8 mouse cellular contexts compared by ENCODE assay signal in the genomic region with DNA sequence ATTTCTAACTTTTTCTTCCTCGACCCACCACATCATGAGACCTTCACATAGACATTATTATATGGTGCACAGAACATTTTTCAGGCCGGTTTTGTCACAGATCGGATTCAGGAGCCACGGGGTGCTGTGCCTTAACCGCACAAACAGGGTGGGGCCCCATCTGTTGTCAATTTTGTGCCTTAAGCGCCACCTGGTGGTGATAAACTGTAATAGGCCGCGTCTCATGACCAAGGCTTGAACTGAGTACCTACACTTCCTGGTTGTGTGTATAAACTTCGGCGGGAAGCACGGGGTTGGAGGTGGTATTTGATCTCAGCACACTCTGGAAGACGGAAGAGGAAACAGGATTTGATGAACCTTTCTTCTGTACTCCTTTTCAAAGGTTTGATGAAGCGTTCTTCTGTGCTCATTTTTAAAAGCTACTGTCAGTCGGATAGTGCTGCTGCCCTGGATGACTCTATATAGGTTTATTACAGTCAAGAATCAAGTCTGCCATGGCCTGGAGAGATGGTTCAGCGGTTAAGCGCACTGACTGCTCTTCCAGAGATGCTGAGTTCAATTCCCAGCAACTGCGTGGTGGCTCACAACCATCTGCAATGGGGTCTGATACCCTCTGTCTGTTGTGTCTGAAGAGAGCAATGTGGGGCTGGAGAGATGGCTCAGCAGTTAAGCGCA. TPM values are rescaled to one million over a fixed set of nuclear protein-coding genes. Genes with fewer than 3 reads are reported as not detected.
DNase-seq lines count a peak whose midpoint lies in the region; ATAC-seq lines count a peak whose summit lies in the region.

No protein-coding gene starts in this region.

- ATAC-seq in hindbrain, embryonic 16.5 days, result peak; percentile 93

- no peak overlapping the region for H3K27ac ChIP-seq in hindbrain, embryonic 16.5 days (ENCODE audit: low read depth, low read length)

- no peaks in the 10 kb centered on the region for H3K36me3 ChIP-seq in hindbrain, embryonic 16.5 days (ENCODE audit: control insufficient read depth, insufficient read depth, low read length)

- no peaks in the 10 kb centered on the region for H3K9me3 ChIP-seq in hindbrain, embryonic 16.5 days (ENCODE audit: control insufficient read depth, low read length)

- 16% methylated on average over 18 of the region's 18 CpGs for WGBS in hindbrain, embryonic 16.5 days

- H3K9ac ChIP-seq in hindbrain, embryonic 16.5 days (ENCODE audit: low read depth, low read length), result 0 out of 2 replicates have a peak overlapping the region, but pooled peaks have one; percentile 13

- H3K27me3 ChIP-seq in hindbrain, embryonic 16.5 days (replicated peaks; ENCODE audit: control insufficient read depth, insufficient read depth, low read length), result no peaks in the 10 kb centered on the region

- peak; percentile 96 for DNase-seq in ZHBTc4 (ENCODE audit: low read depth, low spot score)
- DNase-seq in cerebellum, postnatal 4 days (ENCODE audit: low spot score in 2 of 2), result peak; percentile 67 to 81
- DNase-seq in gastrocnemius, adult 18-20 months (ENCODE audit: low spot score), result peak; percentile 93
- peak; percentile 87 for DNase-seq in left cerebral cortex, adult 11 months (ENCODE audit: low spot score)
- DNase-seq in lung, postnatal 4 days, result peak; percentile 90 to 94
- peak; percentile 93 for DNase-seq in retina, postnatal 1 day
- DNase-seq in thymus, postnatal 4 days, result peak; percentile 89

- peak overlapping the region; percentile 11; the same call in 1 of the 2 replicates for H3K4me3 ChIP-seq in hindbrain, embryonic 16.5 days (ENCODE audit: low read length)

- H3K4me1 ChIP-seq in hindbrain, embryonic 16.5 days (ENCODE audit: control insufficient read depth, insufficient read depth, low read depth, low read length), result no peaks in the 10 kb centered on the region

- peak overlapping the region; percentile 49 for H3K4me2 ChIP-seq in hindbrain, embryonic 16.5 days (ENCODE audit: low read length)

RNA-seq across cellular contexts. Expression of a gene that starts 10.7 kb away (rescaled TPM):
- total RNA-seq in gastrocnemius, adult 18-20 months (2021), result 10 to 100 TPM; 12.3 to 15.3 TPM
- polyA plus RNA-seq in hindbrain, embryonic 16.5 days (2015; fragmentation: Nextera tagmentation; extraction: Ambion mirVana), result 13.5 and 16.6 TPM in 2 replicates

RNA-seq across cellular contexts. Expression of a gene that starts 11.2 kb away (rescaled TPM):
- total RNA-seq in gastrocnemius, adult 18-20 months (2021), result 1 to 10 TPM; 4.6 to 8.3 TPM
- 16.7 and 17.0 TPM in 2 replicates for polyA plus RNA-seq in hindbrain, embryonic 16.5 days (2015; fragmentation: Nextera tagmentation; extraction: Ambion mirVana)

RNA-seq across cellular contexts. Expression of a gene that starts 12.7 kb away (rescaled TPM):
- 1,000 to 10,000 TPM; 1,015 to 1,049 TPM for total RNA-seq in gastrocnemius, adult 18-20 months (2021)
- 2,004 and 2,091 TPM in 2 replicates for polyA plus RNA-seq in hindbrain, embryonic 16.5 days (2015; fragmentation: Nextera tagmentation; extraction: Ambion mirVana)

RNA-seq across cellular contexts. Expression of a gene that starts 29.4 kb away (rescaled TPM):
- 10 to 100 TPM; 35.4 to 37.6 TPM for total RNA-seq in gastrocnemius, adult 18-20 months (2021)
- polyA plus RNA-seq in hindbrain, embryonic 16.5 days (2015; fragmentation: Nextera tagmentation; extraction: Ambion mirVana), result 128 and 130 TPM in 2 replicates

RNA-seq across cellular contexts. Expression of a gene that starts 37.9 kb away (rescaled TPM):
- 10 to 100 TPM in 1 of 2 experiments, 1 to 10 TPM in 1; 9.0 to 28.2 TPM for total RNA-seq in gastrocnemius, adult 18-20 months (2021)
- 6.7 and 7.1 TPM in 2 replicates for polyA plus RNA-seq in hindbrain, embryonic 16.5 days (2015; fragmentation: Nextera tagmentation; extraction: Ambion mirVana)
